Mouse (Mus musculus) retina, adult 2 months (tissue): ENCODE results near the gene Mthfd1l.

Source experiments
- DNase-seq: peaks from one replicate; pipeline ENCODE4 v3.0.0-alpha.2; 2012; ENCODE audit warnings: low read depth, low spot score

Mthfd1l gene

DNA sequence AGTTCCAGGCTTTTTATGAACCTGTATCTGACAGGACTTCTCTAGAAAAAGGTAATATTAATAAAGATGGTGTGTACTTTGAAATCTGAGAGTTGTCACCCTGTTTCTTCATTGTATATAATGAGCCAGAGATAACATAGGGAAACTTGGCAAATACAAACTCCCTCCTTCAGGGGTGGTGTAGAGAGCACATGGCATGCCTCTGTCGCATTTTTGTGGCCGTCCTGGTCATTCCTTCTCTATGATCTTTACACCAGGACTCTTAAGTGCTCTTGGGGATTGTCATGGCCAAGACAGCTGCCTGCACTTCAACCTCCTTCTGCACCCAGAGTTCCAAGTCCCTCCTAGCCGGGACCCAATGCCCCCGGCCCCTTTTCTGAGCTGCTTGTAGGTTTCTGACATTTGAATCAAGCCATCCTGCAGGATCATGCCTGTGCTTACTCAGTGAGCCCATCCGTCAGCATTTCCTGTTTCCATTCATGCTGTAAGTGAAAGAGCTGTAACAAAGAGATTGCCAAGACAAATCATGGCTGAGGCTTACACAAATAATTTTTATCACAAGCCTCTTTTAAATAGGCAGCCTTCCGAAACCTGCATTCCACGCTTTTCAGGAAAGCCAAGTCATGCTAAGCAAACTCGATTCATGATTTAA is 106.2 kb downstream of the Mthfd1l start:
- no peak for DNase-seq

GRCm38 (mm10) chr10:4079643-4080244 is 106.8 kb downstream of the Mthfd1l start:
- no peak for DNase-seq

DNA sequence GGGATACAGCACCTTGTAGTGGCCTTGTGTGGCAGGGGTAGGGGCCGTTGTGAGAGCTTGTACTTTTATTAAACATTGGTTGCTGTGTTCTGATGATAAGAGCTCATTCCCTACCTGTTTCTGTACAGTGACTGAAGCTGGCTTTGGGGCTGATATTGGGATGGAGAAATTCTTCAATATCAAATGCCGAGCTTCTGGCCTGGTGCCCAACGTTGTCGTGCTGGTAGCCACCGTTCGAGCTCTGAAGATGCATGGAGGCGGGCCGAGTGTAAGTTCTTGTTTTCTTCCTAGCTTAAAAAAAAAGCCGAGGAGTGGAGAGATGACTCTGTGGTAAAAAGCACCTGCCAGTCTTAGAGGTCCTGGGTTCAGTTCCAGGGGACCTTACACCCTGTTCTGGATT is 110.7 kb downstream of the Mthfd1l start:
- DNase-seq = no peak

DNA sequence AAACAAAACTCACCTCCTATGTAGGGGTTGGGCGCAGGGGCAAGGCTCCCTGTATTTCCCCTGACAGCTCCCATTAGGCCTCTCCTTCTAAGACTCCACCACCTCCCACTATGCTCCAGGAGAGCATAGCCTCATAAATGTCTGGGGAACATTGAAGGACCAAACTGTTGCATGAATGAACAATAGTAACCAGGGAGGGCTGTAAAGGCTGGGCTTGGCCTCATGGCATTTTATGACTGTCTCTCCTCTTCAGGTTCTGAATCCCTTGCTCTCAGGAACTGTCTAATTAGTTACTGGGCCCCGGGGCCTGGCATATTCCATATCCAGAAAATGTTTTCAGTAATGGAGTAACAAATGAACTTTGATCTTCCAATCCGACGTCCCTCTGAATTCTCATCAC is 112.0 kb downstream of the Mthfd1l start:
- DNase-seq = no peak

DNA sequence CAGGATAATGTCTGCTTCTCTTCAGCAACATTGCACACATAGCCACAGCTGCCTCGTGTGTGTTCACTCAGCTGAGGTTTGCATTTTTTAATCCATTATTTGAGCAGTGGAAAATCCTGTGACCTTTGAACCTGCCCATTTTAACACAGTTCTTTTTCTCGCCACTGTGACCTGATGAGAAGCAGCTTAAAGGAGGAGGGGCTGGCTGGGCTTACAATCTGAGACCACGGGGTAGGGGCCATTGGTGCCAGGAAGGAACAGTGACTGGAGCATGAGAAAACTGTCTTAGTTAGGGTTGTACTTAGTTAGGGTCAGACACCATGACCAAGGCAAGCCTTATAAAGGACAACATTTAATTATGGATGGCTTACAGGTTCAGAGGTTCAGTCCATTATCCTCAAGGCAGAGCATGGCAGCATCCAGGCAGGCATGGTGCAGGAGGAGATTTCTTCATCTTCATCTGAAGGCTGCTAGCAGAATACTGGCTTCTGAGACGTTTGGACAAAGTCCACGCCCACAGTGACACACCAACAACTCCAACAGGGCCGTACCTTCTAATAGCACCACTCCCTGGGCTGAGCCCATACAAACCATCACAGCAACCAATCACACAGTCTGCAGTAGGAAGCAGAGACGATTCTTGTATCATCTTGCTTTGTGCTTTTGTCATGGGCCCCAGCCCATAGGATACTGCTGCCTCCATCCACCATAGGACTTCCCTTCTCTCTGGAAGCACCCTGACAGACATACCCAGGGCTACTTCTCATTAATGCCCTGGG is 112.6 kb downstream of the Mthfd1l start:
- no peak for DNase-seq

- no peak for DNase-seq
Observed at GRCm38 (mm10) chr10:4087563-4087962, 114.6 kb downstream of the Mthfd1l start.

GRCm38 (mm10) chr10:4088744-4089414 is 116.0 kb downstream of the Mthfd1l start:
- DNase-seq = no peak

- no peak for DNase-seq
Observed at GRCm38 (mm10) chr10:4089885-4090284, 117.0 kb downstream of the Mthfd1l start.

- no peak for DNase-seq
Observed at GRCm38 (mm10) chr10:4092990-4093389, 120.1 kb downstream of the Mthfd1l start.

DNA sequence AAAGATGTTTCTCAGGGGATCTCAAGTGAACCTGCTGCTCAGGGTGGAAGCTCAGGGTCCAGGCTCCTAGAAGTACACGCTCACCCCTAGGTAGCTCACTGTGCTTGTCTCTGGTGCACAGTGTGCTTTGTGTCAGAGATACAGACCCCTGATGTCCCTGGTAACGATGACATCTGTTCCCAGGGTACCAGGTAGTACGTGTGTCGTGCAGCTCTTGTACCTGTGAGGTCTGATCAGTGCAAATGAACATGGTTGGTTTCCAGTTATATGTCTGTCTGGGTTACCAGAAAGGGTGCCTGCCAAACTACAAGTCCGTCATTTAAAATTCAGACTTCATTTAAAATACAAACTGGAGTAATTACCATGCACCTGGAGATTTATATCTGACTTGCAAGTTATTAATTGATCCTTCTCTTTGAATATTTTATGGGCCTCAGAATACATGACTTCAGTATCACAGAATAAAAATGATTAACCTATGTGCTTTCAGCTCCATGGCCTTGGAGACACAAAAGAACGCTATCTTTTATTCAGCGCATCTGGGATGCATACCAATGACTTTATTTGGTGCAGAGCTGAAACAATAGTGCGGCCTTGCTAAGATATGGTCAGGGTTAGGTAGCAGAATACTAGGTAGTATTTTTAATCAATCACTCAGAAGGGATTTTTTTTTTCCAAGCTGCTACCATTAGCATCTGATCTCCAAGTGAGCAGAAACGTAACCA is 121.3 kb downstream of the Mthfd1l start:
- DNase-seq = no peak

GRCm38 (mm10) chr10:4096151-4096550 is 123.2 kb downstream of the Mthfd1l start:
- no peak for DNase-seq

DNA sequence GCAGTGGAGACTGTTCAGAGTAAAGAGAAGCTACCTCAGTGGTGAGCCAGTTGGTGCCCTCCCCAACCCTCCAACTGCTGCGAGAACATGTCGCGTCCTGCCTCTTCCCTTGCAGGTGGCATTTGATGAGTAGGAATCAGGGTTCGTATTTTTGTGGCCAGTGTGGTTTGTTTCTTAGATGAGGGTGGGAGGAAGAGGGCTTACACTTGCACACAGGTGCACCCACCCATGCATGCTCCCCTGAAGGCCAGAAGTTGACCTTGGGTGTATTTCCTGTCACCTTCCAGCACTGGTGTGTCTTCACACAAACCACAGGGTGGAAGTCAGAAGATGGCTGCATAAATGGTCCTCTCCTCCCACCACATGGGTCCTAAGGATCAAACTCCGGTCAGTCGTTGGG is 127.1 kb downstream of the Mthfd1l start:
- DNase-seq = no peak

DNA sequence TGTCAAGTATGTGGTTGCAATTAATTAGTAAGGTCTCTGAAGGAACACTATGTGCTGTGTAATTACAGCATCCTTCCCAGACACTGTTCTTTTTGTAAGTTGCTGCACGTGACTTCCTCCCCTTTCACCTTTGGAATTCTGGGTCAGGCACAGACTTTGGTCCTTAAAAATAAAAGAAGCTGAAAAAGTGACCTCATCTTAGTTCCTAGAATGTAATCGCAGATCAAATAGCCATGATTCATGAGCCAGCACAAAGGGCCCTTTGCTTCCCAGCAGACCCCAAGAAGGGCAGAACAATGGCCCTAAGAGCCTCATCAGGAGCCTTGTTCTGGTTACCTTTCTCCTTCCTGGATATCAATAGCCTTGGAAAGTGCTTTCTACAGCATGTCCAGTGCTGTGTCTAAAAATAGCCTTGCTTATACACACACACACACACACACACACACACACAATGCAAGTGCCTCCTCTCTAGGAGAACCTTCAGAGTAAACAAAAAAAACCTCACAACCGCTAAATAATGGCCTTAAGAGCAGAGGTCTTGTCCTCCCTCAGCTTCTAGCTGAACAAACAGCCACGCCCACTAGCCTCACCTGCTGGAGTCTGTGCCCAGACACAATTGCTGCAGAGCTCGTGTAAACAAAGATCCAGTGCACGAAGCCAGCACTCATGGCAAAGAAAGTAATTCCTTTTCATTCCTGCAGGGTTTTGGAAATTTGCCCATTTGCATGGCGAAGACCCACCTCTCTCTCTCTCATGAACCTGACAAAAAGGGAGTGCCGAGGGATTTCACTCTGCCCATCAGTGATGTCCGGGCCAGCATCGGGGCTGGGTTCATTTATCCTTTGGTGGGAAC is 133.0 kb downstream of the Mthfd1l start:
- no peak for DNase-seq

- no peak for DNase-seq
Observed at GRCm38 (mm10) chr10:4107661-4108338, 134.9 kb downstream of the Mthfd1l start.

- DNase-seq = no peak
Observed at GRCm38 (mm10) chr10:4108462-4108861, 135.5 kb downstream of the Mthfd1l start.

DNA sequence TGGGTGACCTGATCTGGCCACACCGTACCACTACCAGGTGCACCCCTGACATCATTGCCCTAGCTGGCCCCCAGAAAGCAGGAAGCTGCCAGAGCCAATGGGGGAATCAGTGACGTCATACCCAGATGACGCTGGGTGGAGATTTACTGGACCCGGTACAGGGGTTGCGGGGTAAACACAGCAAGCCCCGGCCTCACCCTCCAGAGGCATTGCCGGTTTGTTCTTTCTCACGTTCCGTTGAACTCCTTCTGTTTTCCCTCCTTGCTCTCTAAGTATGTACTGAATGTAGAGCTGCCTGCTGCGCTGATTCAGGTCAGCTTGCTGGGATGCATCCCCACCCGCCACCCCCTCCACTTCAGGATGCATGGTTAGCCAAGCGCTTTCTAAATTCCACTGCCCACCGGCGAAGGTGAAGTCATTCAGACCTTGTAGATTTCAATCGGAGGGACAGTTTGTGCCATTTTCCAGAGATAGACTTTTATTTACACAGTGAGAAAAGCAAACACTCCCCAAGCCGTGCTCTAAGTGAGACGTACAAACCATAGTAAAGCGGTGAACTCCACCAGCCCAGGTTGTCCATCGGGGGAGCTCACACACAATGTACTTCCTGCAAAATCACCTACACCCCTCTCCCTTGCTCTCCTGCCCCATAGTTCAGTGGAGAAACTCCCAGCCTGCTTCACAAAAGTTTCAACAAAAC is 138.3 kb downstream of the Mthfd1l start:
- no peak for DNase-seq

- no peak for DNase-seq
Observed at GRCm38 (mm10) chr10:4111795-4112139, 138.8 kb downstream of the Mthfd1l start.

DNA sequence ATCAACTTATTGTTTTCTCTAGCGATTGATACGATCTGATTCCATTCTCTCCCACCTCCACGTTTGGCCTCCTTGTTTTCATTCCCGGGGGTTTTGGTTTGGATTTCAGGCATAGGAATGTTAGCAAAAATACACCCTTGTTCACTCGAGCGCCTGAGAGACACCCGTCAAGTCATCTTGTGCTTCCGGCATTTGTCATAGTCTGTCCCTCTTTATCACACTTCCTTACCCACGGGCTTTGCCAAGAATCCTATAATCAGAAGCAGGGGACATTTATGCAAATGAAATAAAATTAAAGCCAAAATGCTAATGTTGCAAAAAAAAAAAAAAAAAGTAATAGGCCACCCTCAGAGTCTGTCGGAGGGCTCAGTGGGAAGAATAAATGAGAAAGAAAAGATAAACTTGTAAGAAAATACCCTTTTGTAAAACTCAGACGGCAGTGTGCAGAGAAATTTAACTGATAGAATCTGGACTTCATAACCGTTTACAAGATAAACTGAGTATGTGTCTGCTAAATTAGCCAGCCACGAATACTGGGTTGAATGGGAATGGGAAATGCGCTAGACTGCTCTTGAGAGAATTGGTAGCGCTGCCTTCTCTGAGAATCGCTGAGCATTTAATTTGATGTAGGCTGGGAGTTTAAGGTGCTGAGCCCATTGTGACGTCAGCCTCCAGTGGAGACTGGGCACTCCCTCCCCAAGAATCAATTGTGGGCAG is 139.9 kb downstream of the Mthfd1l start:
- no peak for DNase-seq

GRCm38 (mm10) chr10:4113328-4113658 is 140.4 kb downstream of the Mthfd1l start:
- no peak for DNase-seq
